Mouse (Mus musculus): Measurements from ENCODE around the gene Rassf1.

Gene Rassf1

GRCm38 (mm10) chr9:107541005-107541404, 10.3 kb upstream of the Rassf1 start:
- no peak for DNase-seq (ENCODE audit: low spot score)

- DNase-seq (ENCODE audit: low spot score) = peak; percentile 79
Measured at GRCm38 (mm10) chr9:107541474-107542351, 9.6 kb upstream of the Rassf1 start, which contains the start of the genes Cyb561d2 and Nprl2. Cyb561d2 (minus strand) TSS chr9:107542193. Nprl2 (plus strand) TSS chr9:107542226.

GRCm38 (mm10) chr9:107542352-107542686, 9.0 kb upstream of the Rassf1 start:
- DNase-seq (ENCODE audit: low spot score) = no peak

GRCm38 (mm10) chr9:107542721-107543120, 8.6 kb upstream of the Rassf1 start:
- DNase-seq (ENCODE audit: low spot score) = no peak

- no peak for DNase-seq (ENCODE audit: low spot score)
Measured at GRCm38 (mm10) chr9:107543299-107543698, 8.1 kb upstream of the Rassf1 start.

- no peak for DNase-seq (ENCODE audit: low spot score)
Measured at GRCm38 (mm10) chr9:107544196-107544700, 7.1 kb upstream of the Rassf1 start.

- DNase-seq (ENCODE audit: low spot score) = no peak
Measured at GRCm38 (mm10) chr9:107544729-107545128, 6.6 kb upstream of the Rassf1 start.

GRCm38 (mm10) chr9:107545199-107545598, 6.2 kb upstream of the Rassf1 start:
- DNase-seq (ENCODE audit: low spot score) = no peak

- peak; percentile 75 for DNase-seq (ENCODE audit: low spot score)
Measured at GRCm38 (mm10) chr9:107545602-107546001, 5.8 kb upstream of the Rassf1 start.

GRCm38 (mm10) chr9:107547026-107547425, 4.3 kb upstream of the Rassf1 start, which contains the start of gene Zmynd10:
Zmynd10 (plus strand) TSS chr9:107547298.
- peak; percentile 93 for DNase-seq (ENCODE audit: low spot score)

GRCm38 (mm10) chr9:107547957-107548356, 3.4 kb upstream of the Rassf1 start:
- no peak for DNase-seq (ENCODE audit: low spot score)

- no peak for DNase-seq (ENCODE audit: low spot score)
Measured at GRCm38 (mm10) chr9:107548820-107549219, 2.5 kb upstream of the Rassf1 start.

- no peak for DNase-seq (ENCODE audit: low spot score)
Measured at GRCm38 (mm10) chr9:107549297-107550074, 1.9 kb upstream of the Rassf1 start.

GRCm38 (mm10) chr9:107550491-107551116, 751 bp upstream of the Rassf1 start:
- no peak for DNase-seq (ENCODE audit: low spot score)

GRCm38 (mm10) chr9:107551890-107552355, 568 bp downstream of the Rassf1 start:
- no peak for DNase-seq (ENCODE audit: low spot score)

GRCm38 (mm10) chr9:107552690-107553393, 1.5 kb downstream of the Rassf1 start:
- DNase-seq (ENCODE audit: low spot score) = no peak

GRCm38 (mm10) chr9:107553541-107554318, 2.4 kb downstream of the Rassf1 start:
- no peak for DNase-seq (ENCODE audit: low spot score)

- DNase-seq (ENCODE audit: low spot score) = peak; percentile 97
Measured at GRCm38 (mm10) chr9:107554319-107554825, 3.0 kb downstream of the Rassf1 start.

GRCm38 (mm10) chr9:107555031-107555457, 3.7 kb downstream of the Rassf1 start:
- DNase-seq (ENCODE audit: low spot score) = no peak

- no peak for DNase-seq (ENCODE audit: low spot score)
Measured at GRCm38 (mm10) chr9:107555701-107556100, 4.3 kb downstream of the Rassf1 start.
